Mouse (Mus musculus) embryo, embryonic 9.5 days (tissue): ENCODE measurements around the gene Gon7.

Experiments
- DNase-seq: peaks from one replicate; pipeline ENCODE4 v3.0.0-alpha.2; 2017; ENCODE audit errors: extremely low spot score

Gon7 gene

DNA sequence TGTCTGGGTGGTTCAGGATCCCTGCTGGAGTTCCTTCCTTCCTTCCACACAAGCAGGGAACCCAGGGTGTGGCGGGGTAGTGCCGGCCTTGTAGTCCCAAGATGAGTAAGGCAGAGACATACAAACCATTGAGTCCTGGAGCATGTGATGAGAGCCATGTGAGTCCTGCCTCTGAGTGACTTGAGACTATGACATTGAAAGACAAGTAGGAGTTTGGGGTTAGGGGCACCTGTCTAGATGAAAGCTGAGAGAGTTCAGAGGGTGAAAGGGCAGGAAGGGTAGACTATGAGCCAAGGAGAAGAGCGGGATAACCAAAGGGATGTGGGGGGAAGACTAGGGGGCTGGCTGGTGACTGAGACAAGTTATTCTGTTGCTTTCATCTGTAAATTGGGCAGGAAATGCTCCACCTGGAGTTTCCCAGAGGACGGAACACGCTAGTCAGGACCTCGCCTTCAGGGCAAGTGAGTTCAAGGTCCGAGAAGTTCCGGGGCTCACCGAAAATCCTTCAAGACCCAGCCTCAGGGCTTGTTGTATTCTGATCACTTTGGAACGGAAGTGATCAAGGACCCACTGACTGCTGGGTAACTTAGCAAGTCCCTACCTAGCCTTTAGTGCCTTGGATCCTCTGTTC is 50.7 kb downstream of the Gon7 start:
- no peak for DNase-seq

DNA sequence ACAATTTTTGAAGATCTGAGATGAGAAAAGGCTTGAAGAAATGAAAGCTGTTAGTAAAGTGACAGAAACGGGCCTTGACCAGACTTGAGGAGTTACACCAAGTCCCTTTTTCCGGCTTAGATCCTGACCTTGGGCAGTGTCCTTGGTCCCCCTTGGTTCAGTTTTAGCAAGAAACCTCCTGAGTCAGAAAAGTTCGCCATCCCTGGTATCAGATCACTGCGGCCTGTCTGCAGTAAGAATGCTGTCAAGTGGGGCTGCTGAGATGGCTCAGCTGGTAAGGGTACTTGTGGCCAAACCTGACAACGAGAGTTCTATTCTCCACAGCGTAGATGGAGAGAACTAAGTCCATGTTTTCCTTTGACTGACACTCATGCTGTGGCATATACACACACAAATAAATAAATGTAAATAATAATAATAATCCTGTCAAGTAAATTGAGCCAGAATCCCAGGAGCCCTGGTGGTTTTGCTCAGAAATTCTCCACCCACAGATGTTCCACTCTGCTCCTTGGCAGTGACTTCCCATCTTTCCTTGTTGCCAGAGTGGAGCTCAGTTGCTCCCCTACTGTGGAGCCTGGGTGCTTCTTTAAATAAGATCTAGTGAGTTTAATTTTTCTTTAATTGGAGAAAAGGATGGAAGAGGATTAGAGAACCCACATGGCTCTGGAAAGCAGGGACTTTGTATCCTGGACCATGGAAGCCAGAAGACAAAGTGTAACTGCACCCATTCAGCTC is 51.5 kb downstream of the Gon7 start:
- no peak for DNase-seq

DNA sequence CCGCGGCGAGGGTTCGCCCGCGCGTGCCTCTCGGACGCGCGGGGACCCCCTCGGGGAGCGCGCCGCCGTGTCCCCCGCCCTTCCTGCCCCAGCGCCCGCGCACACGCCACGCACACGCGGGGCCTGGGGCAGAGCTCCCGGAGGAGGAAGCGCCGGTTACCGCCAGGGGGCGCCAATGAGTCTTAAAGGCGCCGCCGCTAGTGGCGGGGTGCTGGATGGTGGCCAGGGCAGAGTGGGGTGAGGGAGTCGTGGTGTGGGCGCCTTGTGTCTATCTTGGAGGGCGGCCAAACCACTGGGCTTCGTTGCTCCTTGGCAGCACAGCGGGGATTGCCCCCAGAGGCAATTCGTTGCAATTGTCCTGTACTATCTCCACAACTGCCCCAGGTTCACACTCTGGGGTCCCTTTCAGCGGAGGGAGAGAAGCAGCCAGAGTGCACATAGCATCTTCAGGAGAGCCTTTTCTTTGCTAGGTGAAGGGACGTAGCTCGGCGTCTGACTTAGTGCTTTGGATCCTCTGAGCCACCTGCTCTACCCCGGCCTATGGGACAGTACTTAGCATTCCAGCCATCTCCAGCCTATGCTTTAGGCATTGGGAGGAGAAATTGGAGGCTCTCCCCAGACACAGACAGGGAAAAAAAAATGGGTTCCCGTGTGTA is 52.3 kb downstream of the Gon7 start:
- DNase-seq, result peak; percentile 75

DNA sequence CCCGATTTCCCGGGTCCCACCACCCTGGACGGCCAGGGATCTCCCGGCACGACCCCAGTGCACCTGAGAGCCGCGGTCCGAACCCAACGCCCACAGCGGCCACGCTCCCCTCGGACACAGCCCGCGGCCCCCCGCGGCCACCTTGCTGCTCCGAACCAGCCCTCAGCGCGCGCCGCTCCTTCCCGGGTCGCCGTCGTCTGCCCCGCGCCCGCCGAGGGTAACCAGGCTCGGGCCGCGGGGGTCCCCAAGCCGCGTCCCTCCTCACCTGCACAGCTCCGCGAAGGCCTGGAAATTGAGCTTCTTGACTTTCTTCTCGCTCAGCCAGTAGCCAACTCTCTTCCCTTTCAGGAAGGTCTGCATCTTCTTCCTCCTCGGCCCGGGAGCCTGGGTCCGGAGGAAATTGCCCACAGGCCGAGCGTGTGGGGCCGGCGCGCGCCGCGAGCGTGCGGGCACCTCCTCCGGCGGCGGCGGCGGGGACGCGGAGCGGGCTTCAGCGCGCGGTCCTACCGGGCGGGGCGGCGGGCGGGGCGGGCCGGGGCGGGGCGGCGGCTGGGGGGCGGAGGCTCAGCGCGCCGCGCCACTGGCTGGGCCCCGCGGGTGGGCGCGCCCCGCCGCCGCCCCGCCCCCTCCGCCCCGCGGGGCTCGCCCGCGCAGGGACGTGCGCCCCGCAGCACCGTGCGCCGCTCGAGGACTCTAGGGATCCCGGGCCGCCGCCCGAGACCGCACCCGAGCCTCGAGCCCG is 53.0 kb downstream of the Gon7 start, which contains the start of gene Itpk1:
TSS of gene Itpk1 (minus strand) at position 474 of the 742 bp plus-strand sequence.
- peak; percentile 68 for DNase-seq

DNA sequence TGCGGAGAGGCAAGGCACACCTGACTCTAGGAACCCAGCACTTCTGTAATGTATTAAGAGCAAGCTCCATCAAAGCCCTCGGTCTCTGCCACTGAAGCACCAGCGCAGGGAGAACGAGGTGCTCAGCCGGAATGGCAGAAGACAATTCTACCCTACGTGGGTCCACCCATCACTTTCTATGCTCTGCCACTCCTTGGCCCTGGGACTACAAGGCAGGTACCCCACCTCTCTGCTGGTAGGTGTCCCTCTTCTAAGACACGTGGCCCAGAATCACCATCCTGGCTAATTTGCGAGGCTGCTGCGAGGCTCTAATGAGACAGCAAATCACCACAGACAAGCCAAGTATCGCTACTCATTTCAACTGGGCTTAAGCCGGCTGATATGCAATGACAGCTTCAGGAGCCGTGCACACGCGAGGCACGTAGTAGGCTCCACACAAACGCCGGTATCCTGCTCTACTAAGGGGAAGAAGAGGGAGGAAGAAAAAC is 53.6 kb downstream of the Gon7 start:
- DNase-seq, result no peak

DNA sequence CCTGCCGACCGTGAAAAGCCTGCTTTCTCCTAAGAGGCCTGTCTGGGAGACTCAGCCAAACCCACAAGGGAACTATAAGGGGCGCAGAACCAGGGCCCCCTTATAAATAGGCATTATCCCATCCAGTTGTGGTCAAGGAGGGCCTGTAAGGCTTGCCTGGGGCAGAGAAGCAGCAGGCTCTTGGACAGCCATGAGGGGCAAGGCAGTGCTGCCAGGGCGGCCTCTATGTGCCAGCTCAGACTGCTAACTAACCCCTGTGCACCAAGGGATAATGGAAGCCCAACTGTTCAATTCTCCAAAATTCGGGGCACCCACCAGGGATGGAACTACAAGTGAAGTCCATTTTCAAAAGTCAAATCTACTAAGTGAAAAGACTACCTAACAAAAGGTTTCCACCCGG is 54.2 kb downstream of the Gon7 start:
- DNase-seq, result no peak
